ENCODE assay signal across 19 mouse cellular contexts in genomic region chr1:158465286-158465685, GRCm38 (mm10).
A peak's percentile ranks its signal among the peaks of the same experiment; 100 is the strongest.
DNase-seq lines count a peak whose midpoint lies in the region; ATAC-seq and TF ChIP-seq lines count a peak whose summit lies in the region.
"Had no signal": no experiment of that assay in that cellular context is flagged by ENCODE, and none has a peak within 500 bp of the region (broad histone marks: within the 10 kb centered on the region; RNA-seq: fewer than 3 reads in every experiment).

No protein-coding gene starts in this region.

- H3K9ac ChIP-seq in hindbrain, postnatal 0 days (replicated peaks; ENCODE audit: low read length), result no peak overlapping the region
- no peak overlapping the region for H3K9ac ChIP-seq in hindbrain, embryonic 13.5 days
- H3K9ac ChIP-seq: embryonic facial prominence, embryonic 13.5 days; forebrain, embryonic 12.5 days; hindbrain, embryonic 15.5 days had no signal

- ATAC-seq in hindbrain, postnatal 0 days, result no peak
- no peak for ATAC-seq in hindbrain, embryonic 13.5 days (ENCODE audit: low FRiP score)
- ATAC-seq: activated CD4-positive, CD25-positive, alpha-beta regulatory T cell, adult 4 months; forebrain, embryonic 16.5 days had no signal

- peak; percentile 8 for DNase-seq in cerebellum, adult 8-10 months
- no peak for DNase-seq in cerebellum, postnatal 4 days (ENCODE audit: low spot score in 2 of 2)
- no peak for DNase-seq in hindbrain, postnatal 0 days (ENCODE audit: low spot score)
- DNase-seq in retina, postnatal 1 day, result peak; percentile 11
- no peak for DNase-seq in retina, embryonic 14.5 days (ENCODE audit: low spot score)
- DNase-seq in right cerebral cortex, adult 18-20 months, result no peak
- no peak for DNase-seq in heart, postnatal 36 days
- DNase-seq: adrenal gland, postnatal 14 days; gastrocnemius, postnatal 10 days; heart, adult 18-20 months; heart, postnatal 10 days; kidney, adult 11 months had no signal

- H3K4me2 ChIP-seq in hindbrain, postnatal 0 days (ENCODE audit: low read depth, low read length), result no peak overlapping the region
- no peak overlapping the region for H3K4me2 ChIP-seq in hindbrain, embryonic 13.5 days
- H3K4me2 ChIP-seq: embryonic facial prominence, embryonic 13.5 days; forebrain, embryonic 12.5 days; hindbrain, embryonic 15.5 days had no signal

- peak overlapping the region; percentile 20; the same call in 1 of the 2 replicates for H3K27ac ChIP-seq in hindbrain, postnatal 0 days
- no peak overlapping the region for H3K27ac ChIP-seq in hindbrain, embryonic 13.5 days
- H3K27ac ChIP-seq: embryonic facial prominence, embryonic 13.5 days; forebrain, embryonic 12.5 days; heart, embryonic 10.5 days; hindbrain, embryonic 15.5 days had no signal

- no peak for TF ChIP-seq CTCF in hindbrain, postnatal 0 days (IDR thresholded peaks at IDR 0.05; ENCODE audit: low read depth)

- no peaks in the 10 kb centered on the region for H3K27me3 ChIP-seq in hindbrain, postnatal 0 days (ENCODE audit: insufficient read depth, low read length)
- no peaks in the 10 kb centered on the region for H3K27me3 ChIP-seq in hindbrain, embryonic 13.5 days
- H3K27me3 ChIP-seq: embryonic facial prominence, embryonic 13.5 days; forebrain, embryonic 12.5 days; hindbrain, embryonic 15.5 days had no signal

- no peak overlapping the region for H3K4me3 ChIP-seq in hindbrain, postnatal 0 days (ENCODE audit: low read length)
- H3K4me3 ChIP-seq in hindbrain, embryonic 13.5 days, result no peak overlapping the region
- H3K4me3 ChIP-seq: embryonic facial prominence, embryonic 13.5 days; forebrain, embryonic 12.5 days; heart, embryonic 10.5 days; hindbrain, embryonic 15.5 days had no signal

- no peaks in the 10 kb centered on the region; the same call in 1 of the 2 replicates for H3K4me1 ChIP-seq in hindbrain, postnatal 0 days (ENCODE audit: insufficient read depth, low read length)
- H3K4me1 ChIP-seq in hindbrain, embryonic 13.5 days (replicated peaks), result no peaks in the 10 kb centered on the region
- H3K4me1 ChIP-seq: embryonic facial prominence, embryonic 13.5 days; heart, embryonic 10.5 days had no signal

- no peaks in the 10 kb centered on the region for H3K36me3 ChIP-seq in hindbrain, postnatal 0 days (ENCODE audit: insufficient read depth, low read length)
- no peaks in the 10 kb centered on the region for H3K36me3 ChIP-seq in hindbrain, embryonic 13.5 days
- H3K36me3 ChIP-seq: embryonic facial prominence, embryonic 13.5 days; forebrain, embryonic 12.5 days; heart, embryonic 10.5 days; hindbrain, embryonic 15.5 days had no signal

- 56% methylated on average over 6 of the region's 6 CpGs for whole genome bisulfite sequencing in hindbrain, postnatal 0 days
- WGBS in hindbrain, embryonic 13.5 days, result 63% methylated on average over 6 of the region's 6 CpGs

- no peaks in the 10 kb centered on the region for H3K9me3 ChIP-seq in hindbrain, postnatal 0 days (ENCODE audit: low read length)
- no peaks in the 10 kb centered on the region for H3K9me3 ChIP-seq in hindbrain, embryonic 13.5 days
- H3K9me3 ChIP-seq: embryonic facial prominence, embryonic 13.5 days; forebrain, embryonic 12.5 days; heart, embryonic 10.5 days; hindbrain, embryonic 15.5 days had no signal

- intact Hi-C loops in heart, postnatal 36 days (cut with DNase I), result no loop called here

Comparison
In these comparisons a context has a peak if more than half of its experiments do, and no peak if none do; other contexts are left out.
1. DNase-seq: peak in cerebellum, adult 8-10 months (single experiment) and retina, postnatal 1 day (single experiment); none in cerebellum, postnatal 4 days (0 of 2), hindbrain, postnatal 0 days (single experiment), retina, embryonic 14.5 days (single experiment), right cerebral cortex, adult 18-20 months (single experiment) and heart, postnatal 36 days (0 of 2).